Mouse (Mus musculus): ENCODE results near the gene Desi2.

DNA sequence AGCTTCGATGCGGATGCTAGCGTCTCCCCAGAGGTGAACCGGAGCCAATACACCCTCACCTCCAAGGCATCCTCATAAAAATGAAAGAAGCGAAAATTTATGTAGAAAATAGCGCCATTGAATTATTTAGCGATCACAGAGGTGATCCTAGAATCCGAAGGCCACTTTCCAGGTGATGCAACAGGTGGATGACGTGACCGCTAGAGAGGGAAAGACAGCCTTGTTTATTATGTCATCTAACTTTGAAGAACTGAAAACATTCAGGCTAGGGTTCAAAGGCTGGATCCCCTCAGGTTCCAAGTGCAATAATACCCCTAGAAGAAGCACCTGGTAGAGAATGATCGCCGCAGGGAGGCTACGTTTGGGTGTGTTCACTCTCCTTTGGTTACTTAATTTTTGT lies 1.2 kb downstream of the Desi2 start:
- no peak for TF ChIP-seq CTCF (IDR thresholded peaks at IDR 0.05)
- TF ChIP-seq EP300 (IDR thresholded peaks at IDR 0.05) = no peak
